Mouse (Mus musculus) 3134 (cell line): ENCODE data around the gene Mrtfa.

Experiments used
- DNase-seq: peaks from one replicate; pipeline ENCODE4 v3.0.0-alpha.2; 2011; ENCODE audit warnings: low spot score; ENCODE audit not compliant: insufficient read length; ENCODE audit errors: extremely low read depth

Mrtfa gene

DNA sequence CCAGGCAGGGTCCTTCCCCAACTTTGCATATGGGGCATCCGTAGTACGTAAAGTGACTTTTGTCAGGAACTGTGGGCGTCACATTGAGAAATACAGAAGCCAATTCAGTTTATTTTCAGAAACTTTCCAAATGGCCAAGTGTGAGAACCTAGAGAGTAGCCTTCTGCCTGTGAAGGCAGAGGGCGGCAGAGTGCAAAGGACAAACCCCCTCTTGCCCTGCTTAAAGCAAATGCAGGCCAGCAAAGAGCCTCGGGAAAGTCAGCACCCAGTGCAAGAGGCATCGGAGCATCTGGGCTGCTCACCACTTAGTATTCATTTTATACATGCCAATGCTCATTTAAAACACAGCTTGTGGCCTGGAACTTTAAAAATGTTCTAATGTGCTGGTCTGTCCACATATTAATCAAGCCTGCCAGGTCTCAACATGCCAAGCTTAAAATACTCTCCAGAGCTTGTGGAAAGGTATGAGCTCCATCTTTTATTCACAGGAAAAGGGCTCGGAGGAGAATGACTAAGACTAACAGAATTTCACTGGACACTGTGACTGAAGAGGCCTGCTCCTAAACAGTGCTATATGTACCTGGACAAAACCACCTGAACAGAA, 31.9 kb downstream of the Mrtfa start:
- DNase-seq, result no peak

DNA sequence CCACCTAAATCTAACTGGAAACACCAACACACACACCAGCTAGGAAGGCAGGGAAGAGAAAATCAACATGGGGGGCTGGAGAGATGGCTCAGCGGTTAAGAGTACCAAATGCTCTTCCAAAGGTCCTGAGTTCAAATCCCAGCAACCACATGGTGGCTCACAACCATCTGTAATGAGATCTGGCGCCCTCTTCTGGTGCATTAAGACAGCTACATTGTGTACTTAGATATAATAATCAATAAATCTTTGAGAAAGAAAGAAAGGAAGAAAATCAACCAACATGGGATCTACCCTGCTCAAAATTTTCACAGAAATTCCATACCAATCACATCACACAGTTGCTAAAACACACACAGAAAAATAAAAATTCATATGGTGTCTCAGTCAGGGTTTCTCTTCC, 34.1 kb downstream of the Mrtfa start:
- DNase-seq, result no peak

DNA sequence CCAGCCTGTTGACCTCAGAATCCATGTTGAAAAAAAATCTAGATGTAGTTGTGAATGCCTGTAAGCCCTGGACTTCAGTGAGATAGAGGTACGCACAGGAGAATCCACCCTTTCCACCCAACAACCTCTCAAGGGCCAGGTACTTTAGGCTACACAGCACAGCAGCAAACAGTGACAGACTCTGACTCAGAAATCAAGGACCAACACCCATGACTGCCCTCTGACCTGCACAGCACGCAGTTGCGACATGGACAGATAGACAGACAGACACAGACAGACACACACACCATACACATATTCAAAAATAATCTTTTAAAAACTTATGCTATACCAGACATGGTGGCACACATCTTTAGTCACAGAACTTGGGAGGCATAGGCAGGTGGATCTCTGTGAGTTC, 34.7 kb downstream of the Mrtfa start:
- no peak for DNase-seq

DNA sequence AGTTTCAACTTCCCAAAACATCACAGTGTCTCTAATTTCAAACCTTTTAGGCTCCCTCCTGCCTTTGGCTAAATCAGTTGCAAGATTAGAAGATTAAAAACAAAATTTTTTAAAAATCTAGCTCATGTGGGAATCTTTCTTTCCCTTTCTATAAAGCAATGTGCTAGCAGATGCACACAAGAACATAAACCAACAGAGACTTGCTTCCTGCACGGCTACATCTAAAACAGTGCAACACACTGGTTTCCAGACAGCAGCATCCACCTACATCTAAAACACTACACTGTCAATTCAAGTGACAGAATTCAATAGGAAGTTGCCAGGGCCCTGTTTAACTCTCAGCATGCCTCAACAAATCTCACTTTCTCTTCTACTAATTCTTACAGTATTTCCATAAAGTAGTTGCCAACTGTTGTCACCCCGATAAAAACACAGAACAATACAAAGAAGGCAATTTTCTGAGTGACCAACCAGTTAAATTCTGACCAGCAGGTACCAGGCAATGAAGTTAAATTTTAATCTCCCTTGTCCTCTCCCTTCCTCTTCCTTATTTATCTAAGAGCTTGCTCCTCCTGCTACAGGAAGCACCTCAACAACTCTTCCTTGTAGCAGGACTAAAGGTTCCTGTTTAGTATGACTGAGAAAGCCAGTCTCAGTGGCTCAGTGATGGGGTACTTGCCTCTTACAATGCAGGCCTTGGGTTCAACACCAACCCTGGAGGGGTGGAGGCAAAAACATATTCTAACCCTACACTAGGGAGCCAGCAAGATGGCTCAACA, 35.5 kb downstream of the Mrtfa start:
- no peak for DNase-seq

DNA sequence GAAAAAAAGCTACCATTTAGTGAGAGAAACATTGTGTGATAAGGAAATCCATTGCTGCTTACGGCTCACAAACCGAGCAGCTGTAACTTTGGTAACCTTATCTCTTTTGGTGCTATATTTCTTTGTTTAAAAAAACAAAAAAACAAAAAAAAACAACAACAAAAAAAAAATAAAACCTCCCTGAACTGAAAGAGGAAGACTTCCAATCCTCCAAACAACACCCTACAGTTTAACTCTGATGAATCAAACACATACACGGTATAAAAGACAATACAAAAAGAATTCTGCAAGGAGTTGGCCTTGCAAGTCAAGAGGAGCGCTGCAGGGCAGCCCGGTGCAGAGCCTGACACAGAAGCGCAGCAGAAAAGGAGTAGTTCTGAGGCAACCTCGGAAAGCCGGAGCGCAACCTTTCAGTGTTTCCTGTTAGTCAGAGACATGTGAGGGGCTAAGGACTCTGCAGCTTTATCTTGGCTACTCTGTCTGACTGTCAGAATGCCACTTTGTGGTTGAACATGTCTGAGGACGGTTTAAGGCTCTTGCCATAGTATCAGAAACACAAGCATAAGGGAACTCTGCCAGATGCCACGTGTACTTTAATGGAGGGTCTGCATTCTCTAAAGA, 48.5 kb downstream of the Mrtfa start:
- DNase-seq, result no peak

DNA sequence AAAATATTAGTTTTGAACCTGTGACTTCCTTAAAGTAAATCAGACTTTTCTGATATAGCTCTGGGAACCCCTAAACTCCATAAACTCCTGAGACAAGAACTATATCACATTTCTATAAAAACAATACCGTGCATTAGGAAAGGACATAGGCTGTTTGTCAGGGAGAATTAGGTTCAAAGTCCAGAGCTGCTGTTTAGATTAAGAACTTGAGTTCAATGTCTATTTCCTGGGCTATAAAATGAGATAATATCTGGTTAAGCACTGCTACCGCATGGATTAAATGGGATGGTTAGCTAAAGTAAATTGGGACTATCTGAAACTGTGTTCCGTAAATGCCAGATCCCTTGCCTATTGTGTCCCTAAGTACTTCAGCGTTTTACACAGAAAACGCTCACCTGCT, 50.6 kb downstream of the Mrtfa start:
- no peak for DNase-seq

DNA sequence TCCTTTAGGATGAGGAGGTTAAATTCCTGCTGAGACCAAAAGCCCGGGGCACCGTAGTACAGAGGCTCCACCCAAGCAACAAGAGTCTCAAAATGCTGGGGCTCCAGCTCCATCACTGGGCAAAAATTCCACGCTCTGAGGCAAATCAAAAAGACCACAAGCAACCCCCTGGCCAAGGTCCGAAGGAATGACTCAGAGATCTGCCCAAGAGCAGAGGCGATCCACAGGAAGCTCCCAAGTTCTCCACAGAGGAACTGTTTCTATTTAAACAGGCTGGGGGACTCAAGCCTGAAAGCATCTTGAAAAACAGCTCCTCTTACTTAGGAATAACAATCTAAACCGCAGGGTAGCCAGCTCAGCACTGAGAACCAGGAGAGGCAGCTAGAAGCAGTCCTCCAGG, 53.3 kb downstream of the Mrtfa start:
- DNase-seq, result peak; percentile 84

DNA sequence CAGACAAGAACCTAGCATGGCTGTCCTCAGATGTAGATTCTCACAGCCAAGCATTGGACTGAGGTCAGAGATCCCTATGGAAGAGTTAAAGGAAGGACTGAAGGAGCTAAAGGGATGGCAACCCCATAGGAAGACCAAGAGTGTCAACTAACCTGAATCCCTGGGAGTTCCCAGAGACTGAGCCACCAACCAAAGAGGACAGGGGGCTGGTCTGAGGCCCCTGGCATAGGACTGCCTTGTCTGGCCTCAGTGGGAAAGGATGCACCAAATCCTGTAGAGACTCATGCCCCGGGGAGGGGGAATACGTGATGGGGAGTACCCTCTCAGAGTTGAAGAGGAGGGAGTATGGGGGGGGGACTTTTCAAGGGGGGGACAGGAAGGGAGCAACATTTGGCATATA, 56.8 kb downstream of the Mrtfa start:
- DNase-seq, result no peak

DNA sequence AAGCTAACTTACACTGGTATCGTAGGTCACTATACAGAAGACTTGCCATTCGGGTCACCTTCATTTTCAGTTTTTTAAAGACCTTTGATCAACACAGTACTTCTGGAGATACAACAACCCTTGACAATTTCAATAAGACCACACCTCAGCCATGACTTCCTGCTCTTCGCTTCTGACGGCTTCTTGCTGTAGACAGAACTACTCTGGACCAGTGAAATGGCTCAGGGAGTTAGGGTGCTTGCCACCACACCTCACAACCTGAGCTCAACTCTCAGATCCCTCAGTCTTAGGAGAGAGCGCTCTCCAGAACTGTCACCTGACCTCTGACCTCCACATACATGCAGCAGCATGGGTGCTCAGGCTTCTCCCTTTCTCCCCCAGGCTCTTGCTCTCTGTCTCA, 59.4 kb downstream of the Mrtfa start:
- no peak for DNase-seq

DNA sequence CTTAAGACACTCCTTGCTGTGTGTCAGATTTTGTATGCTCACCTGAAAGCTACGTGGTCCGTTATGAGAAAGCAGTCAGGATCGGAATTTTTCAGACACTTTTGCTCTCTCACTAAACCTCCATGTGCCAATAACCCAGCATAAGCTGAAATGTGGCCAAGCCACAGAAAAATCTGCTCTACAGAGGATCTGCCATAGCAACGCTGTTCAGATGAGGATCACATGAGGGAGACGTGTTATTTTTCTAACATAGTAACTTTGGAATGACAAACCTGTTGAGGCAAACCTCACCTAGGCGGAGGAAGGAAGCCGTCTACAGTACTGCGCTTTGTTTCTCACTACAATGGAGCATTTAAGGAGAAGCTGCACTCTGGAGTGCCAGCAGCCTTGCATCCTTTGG, 60.6 kb downstream of the Mrtfa start:
- peak; percentile 31 for DNase-seq

DNA sequence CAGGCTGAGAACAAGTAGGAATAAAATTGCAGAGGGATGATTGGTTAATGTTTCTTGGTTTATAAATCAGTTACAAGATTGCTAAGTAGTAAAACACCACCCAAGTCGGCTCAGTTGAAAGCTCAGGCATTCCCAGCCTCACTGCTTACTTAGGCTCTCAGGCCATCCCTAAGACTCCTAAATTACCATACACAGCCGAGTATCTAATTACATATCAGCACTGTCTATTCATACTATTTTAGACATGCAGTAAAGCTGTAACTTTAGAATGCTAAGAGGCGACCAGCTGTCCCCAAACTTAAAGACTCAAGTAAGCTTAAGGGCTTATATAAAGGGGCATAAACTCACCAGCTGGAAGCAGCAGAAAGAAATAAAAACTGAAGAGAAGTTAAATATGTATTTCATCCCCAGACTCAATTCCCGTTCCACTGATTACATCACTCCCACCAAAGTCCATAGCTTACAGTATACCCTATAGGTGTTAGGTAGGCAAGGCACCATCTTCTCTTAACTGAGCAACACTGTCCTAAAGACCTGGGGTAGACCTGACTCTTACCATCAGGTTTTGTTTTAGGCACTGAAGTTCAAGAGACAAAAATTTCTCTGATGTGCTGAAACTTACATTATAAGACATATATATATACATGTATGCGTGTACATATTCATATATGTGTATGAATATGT, 62.3 kb downstream of the Mrtfa start:
- DNase-seq, result no peak

DNA sequence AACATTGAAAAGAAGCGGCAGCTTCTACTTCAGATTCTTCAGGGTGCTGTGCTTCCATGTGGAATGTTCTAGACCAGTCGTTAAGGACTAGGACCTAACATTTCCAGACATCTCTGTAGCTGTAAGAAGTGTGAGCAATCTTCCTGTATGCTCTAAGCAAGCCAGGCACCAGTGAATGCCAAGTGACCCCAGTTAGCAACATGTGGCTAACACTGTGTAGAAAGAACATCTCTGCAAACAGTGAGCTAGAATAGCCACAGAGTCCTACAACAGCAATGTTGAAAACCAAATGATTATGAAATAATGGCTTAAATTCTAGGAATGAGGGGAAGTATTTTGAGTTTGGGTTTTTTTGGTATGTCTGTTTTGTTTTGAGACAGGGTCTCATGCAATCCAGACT, 66.3 kb downstream of the Mrtfa start:
- DNase-seq, result no peak

DNA sequence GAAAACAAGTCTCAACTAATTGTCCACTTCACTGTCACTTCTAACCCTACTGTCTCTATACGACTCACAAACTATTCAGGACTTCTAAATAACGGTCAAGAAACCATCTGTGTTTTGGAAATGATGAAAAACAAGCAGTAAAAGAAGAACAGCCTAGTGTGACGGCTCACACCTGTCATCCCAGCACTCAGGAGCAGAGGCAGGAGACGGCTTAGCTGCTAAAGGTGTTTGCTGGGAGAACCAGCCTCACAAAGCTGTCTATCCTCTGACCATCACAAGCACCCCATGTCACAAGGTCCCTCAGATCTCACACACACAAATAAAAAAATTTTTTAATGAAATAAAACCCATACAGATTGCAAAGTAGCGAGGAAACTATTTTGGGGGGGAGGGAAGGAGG, 67.4 kb downstream of the Mrtfa start:
- no peak for DNase-seq

DNA sequence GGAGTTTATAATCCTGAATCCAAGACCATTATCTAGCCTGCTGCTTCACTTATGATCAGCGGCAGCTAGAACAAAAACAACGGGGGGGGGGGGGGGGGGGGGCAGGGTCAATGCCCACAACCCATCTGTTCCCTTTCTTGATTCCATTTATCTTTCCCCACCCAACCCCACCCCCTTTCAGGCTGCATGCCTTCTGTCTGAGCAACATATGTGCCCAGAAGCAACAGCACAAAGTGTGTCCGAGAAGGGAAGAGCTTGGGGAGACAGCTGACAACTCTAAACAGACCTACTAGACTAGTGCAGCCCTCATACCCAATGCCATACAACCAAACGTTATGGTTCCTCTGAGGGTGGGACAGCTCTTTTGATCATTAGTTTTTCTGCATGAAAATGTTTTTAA, 68.0 kb downstream of the Mrtfa start:
- no peak for DNase-seq

DNA sequence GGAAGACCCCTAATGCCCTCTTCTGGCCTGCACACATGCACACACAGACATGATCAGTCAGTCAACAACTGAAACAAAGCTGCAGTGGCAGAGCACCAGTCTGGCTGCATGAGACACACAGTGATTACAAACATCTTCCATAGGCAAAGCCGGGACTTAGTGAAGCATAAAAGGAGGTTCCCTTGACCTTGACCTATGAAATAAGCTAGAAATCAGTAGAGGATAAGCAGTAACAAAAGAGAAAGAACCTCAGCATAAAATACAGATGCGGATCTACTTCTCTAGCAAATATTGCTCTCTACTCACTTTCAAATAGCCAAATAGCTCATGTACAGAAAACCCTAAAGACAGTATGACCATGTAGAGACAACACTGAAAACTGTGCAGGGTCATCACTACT, 68.5 kb downstream of the Mrtfa start:
- no peak for DNase-seq

DNA sequence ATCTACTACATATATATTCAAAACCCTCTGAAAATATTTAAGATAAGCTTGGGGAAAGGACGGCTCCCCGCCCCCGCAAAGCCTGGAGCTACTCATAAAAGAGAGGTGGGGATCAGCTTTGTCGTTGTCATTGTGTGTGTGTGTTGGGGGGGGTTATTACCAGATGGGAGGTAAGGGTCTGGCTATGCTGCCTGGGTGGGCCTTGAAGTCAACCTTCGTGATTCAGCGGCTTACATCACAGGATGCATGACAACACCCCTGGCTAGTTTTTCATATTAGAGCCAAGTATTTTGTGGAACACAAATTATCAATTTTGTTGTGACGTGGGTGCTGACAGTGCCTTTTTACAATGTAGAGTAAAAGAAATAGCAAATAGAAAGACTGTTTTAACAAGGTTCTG, 69.6 kb downstream of the Mrtfa start:
- no peak for DNase-seq

DNA sequence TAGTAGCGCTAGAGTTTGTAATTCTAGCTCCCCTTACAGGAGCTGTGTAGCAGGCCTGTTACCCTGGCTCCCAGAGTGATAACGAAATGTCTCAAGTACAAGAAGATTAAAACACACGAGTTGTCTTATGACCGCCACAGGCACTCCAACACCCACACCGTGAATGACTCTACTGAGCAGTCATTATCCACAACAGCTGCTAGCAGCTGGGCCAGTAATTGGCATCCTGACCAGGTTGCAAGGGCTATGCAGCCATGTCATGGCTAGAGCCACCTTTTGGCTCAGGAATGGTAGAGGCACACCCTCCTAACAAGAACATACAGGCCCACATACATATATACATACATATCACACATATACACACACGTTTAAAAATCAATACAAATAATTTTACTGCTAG, 70.4 kb downstream of the Mrtfa start:
- DNase-seq, result no peak

DNA sequence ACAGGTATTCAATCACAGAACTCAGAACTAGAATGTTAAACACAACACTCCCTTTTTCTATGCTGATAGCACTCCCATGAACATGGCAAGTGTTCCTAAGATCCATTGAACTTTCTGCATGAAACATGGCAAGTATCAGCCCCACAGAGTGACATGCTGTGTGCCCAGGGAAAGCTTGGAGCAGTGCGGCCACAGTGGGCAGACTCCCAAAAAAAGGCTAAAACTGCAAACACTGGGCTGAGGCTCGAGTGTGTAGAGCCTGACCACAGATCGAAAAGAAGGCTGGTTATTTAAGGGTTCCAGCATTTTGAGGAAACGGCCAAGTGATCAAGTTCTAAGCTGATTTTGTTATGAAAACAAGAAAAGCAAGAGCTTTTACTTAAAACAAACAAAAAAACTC, 72.3 kb downstream of the Mrtfa start:
- no peak for DNase-seq

DNA sequence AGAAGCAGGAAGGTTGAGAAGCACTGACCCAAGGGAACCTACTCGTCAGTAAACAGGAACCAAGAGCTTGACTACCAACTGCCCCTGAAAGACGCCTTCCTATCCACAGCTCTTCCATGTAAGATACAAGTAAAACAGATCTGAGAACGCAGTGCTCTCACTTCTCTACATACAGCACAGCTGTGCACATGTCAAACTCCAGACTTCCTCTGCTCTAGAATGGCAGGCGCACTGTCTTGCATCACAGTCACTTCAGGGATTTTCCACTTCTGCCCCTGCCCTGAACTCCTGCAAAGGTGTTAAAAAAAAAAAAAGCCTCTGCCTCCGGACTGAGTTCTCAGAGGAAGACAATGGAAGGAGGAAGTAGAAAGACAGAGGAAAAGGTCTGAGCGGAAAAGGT, 78.0 kb downstream of the Mrtfa start:
- no peak for DNase-seq

DNA sequence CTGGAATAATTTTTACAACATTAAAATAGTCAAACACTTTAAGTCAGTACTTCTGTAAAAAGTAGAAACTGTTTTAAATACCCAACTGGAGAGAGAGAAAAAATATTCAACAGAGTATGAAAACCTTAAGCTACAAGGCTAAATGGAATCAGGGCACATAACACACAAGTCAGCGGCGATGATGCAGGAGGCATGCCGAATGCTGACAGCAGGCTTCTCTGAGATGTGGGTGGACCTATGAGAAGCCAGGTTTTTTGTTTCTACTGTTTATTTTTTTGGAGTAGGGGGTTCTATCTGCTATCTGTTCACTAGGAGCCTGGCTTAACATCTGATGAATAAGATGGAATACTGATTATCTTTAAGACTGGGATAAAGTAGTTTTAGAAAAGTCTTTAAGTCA, 80.2 kb downstream of the Mrtfa start:
- DNase-seq, result no peak

DNA sequence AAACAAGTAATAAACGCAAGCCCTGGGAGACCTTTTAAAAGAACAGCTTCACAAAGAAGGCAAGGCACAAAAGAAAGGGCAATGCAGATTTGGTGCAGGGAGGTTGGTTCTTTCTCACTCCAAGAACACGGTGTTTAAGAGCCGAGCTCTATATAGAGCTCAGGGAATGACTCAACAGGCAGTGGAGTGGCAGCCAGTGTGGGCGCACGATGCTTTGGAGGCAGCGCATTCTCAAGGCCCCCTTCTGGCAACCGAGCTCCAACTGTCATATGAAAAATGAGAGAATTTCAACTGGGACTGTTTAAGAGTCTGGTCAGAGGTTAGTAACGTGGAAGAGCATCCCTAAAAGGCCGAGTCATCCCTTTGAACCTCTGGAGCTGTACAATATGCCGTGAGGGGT, 84.6 kb downstream of the Mrtfa start:
- peak; percentile 59 for DNase-seq
